Mouse (Mus musculus): ENCODE measurements around the gene Vps50. TPM values are rescaled to one million over a fixed set of nuclear protein-coding genes. Genes with fewer than 3 reads are reported as not detected.

The Vps50 gene
- polyA plus RNA-seq, 1 experiment: 29.2 TPM

- 27% methylated on average over 5 of the region's 5 CpGs for WGBS
- H3K4me1 ChIP-seq (ENCODE audit: control insufficient read depth, insufficient read depth, low read length): no peaks in the 10 kb centered on the region
Observed at GRCm38 (mm10) chr6:3479853-3480252, 18.3 kb upstream of the Vps50 start.

GRCm38 (mm10) chr6:3481705-3482104 is 16.5 kb upstream of the Vps50 start:
- no peak for DNase-seq
- Histone ChIP-seq H3K4me3 (replicated peaks; ENCODE audit: insufficient read depth, low read depth, low read length) (no peak overlapping the region), H3K27me3 (ENCODE audit: control insufficient read depth, insufficient read depth, low read length) (no peaks in the 10 kb centered on the region), H3K4me1 (ENCODE audit: control insufficient read depth, insufficient read depth, low read length) (no peaks in the 10 kb centered on the region), H3K27ac (ENCODE audit: insufficient read depth, low read length) (no peak overlapping the region)
- WGBS: 78% methylated on average over 3 of the region's 3 CpGs
- TF ChIP-seq CTCF (IDR thresholded peaks at IDR 0.05; ENCODE audit: borderline replicate concordance, insufficient read depth, low read depth, low read length) (no peak), POLR2A (IDR thresholded peaks at IDR 0.05; ENCODE audit: borderline replicate concordance, insufficient read depth, low read length) (no peak)

More at GRCm38 (mm10) chr6:3479853-3480252, 18.3 kb upstream of the Vps50 start:
- TF ChIP-seq POLR2A (IDR thresholded peaks at IDR 0.05; ENCODE audit: borderline replicate concordance, insufficient read depth, low read length): no peak
- TF ChIP-seq CTCF (IDR thresholded peaks at IDR 0.05; ENCODE audit: borderline replicate concordance, insufficient read depth, low read depth, low read length): no peak
- H3K27me3 ChIP-seq (ENCODE audit: control insufficient read depth, insufficient read depth, low read length): no peaks in the 10 kb centered on the region
- DNase-seq: no peak
- H3K4me3 ChIP-seq (replicated peaks; ENCODE audit: insufficient read depth, low read depth, low read length): no peak overlapping the region
- no peak overlapping the region for H3K27ac ChIP-seq (ENCODE audit: insufficient read depth, low read length)

- TF ChIP-seq POLR2A (IDR thresholded peaks at IDR 0.05; ENCODE audit: borderline replicate concordance, insufficient read depth, low read length) (no peak), CTCF (IDR thresholded peaks at IDR 0.05; ENCODE audit: borderline replicate concordance, insufficient read depth, low read depth, low read length) (no peak)
- WGBS: 82% methylated on average over 3 of the region's 3 CpGs
- Histone ChIP-seq H3K27me3 (ENCODE audit: control insufficient read depth, insufficient read depth, low read length) (no peaks in the 10 kb centered on the region), H3K27ac (ENCODE audit: insufficient read depth, low read length) (no peak overlapping the region), H3K4me3 (replicated peaks; ENCODE audit: insufficient read depth, low read depth, low read length) (no peak overlapping the region), H3K4me1 (ENCODE audit: control insufficient read depth, insufficient read depth, low read length) (no peaks in the 10 kb centered on the region)
- no peak for DNase-seq
Observed at GRCm38 (mm10) chr6:3485133-3485532, 13.0 kb upstream of the Vps50 start.

- WGBS: 85% methylated on average over 1 of the region's 1 CpGs
- no peaks in the 10 kb centered on the region for H3K4me1 ChIP-seq (ENCODE audit: control insufficient read depth, insufficient read depth, low read length)
- H3K27ac ChIP-seq (ENCODE audit: insufficient read depth, low read length): no peak overlapping the region
- TF ChIP-seq POLR2A (IDR thresholded peaks at IDR 0.05; ENCODE audit: borderline replicate concordance, insufficient read depth, low read length): no peak
- no peak for TF ChIP-seq CTCF (IDR thresholded peaks at IDR 0.05; ENCODE audit: borderline replicate concordance, insufficient read depth, low read depth, low read length)
- no peak overlapping the region for H3K4me3 ChIP-seq (replicated peaks; ENCODE audit: insufficient read depth, low read depth, low read length)
- H3K27me3 ChIP-seq (ENCODE audit: control insufficient read depth, insufficient read depth, low read length): no peaks in the 10 kb centered on the region
- no peak for DNase-seq
Observed at GRCm38 (mm10) chr6:3487355-3487754, 10.8 kb upstream of the Vps50 start.

GRCm38 (mm10) chr6:3494285-3494684 is 3.9 kb upstream of the Vps50 start:
- no peak for DNase-seq
- Histone ChIP-seq H3K27me3 (ENCODE audit: control insufficient read depth, insufficient read depth, low read length) (no peaks in the 10 kb centered on the region), H3K27ac (ENCODE audit: insufficient read depth, low read length) (no peak overlapping the region), H3K4me1 (ENCODE audit: control insufficient read depth, insufficient read depth, low read length) (no peaks in the 10 kb centered on the region), H3K4me3 (replicated peaks; ENCODE audit: insufficient read depth, low read depth, low read length) (no peak overlapping the region)
- 83% methylated on average over 5 of the region's 5 CpGs for WGBS
- no peak for TF ChIP-seq POLR2A (IDR thresholded peaks at IDR 0.05; ENCODE audit: borderline replicate concordance, insufficient read depth, low read length)
- no peak for TF ChIP-seq CTCF (IDR thresholded peaks at IDR 0.05; ENCODE audit: borderline replicate concordance, insufficient read depth, low read depth, low read length)

- H3K27me3 ChIP-seq (ENCODE audit: control insufficient read depth, insufficient read depth, low read length): no peaks in the 10 kb centered on the region
- TF ChIP-seq POLR2A (IDR thresholded peaks at IDR 0.05; ENCODE audit: borderline replicate concordance, insufficient read depth, low read length) (no peak), CTCF (IDR thresholded peaks at IDR 0.05; ENCODE audit: borderline replicate concordance, insufficient read depth, low read depth, low read length) (peak; percentile 50)
- DNase-seq: peak in 1 of 2 experiments; percentile 51
- no peak overlapping the region for H3K4me3 ChIP-seq (replicated peaks; ENCODE audit: insufficient read depth, low read depth, low read length)
- H3K27ac ChIP-seq (ENCODE audit: insufficient read depth, low read length): no peak overlapping the region
- H3K4me1 ChIP-seq (ENCODE audit: control insufficient read depth, insufficient read depth, low read length): no peaks in the 10 kb centered on the region
- 2% methylated on average over 2 of the region's 2 CpGs for WGBS
Observed at GRCm38 (mm10) chr6:3496210-3496609, 2.0 kb upstream of the Vps50 start.

- TF ChIP-seq POLR2A (IDR thresholded peaks at IDR 0.05; ENCODE audit: borderline replicate concordance, insufficient read depth, low read length) (no peak), CTCF (IDR thresholded peaks at IDR 0.05; ENCODE audit: borderline replicate concordance, insufficient read depth, low read depth, low read length) (no peak)
- no peaks in the 10 kb centered on the region for H3K27me3 ChIP-seq (ENCODE audit: control insufficient read depth, insufficient read depth, low read length)
- H3K27ac ChIP-seq (ENCODE audit: insufficient read depth, low read length): no peak overlapping the region
- H3K4me3 ChIP-seq (replicated peaks; ENCODE audit: insufficient read depth, low read depth, low read length): no peak overlapping the region
- H3K4me1 ChIP-seq (ENCODE audit: control insufficient read depth, insufficient read depth, low read length): no peaks in the 10 kb centered on the region
- WGBS: 51% methylated on average over 3 of the region's 3 CpGs
- no peak for DNase-seq
Observed at GRCm38 (mm10) chr6:3500286-3500685, 2.1 kb downstream of the Vps50 start.

DNA sequence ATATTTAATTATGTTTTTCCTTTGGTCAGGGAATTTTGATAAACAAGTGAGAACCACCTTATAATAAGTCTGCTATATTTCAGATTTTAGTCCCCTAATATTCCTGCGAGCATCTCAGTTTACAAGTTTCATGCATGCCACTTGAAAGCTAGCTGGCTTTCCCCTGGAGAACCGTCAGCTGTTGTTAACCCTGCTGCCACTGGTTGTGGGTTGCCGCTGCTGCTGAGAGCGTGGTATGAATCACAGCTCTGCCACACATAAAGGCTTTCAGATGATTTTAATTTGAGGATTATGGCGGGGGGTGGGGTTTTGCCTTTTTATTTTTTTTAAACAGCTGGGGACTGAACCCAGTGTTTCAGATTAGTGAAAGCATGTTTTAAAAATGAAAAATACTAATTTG is 7.1 kb downstream of the Vps50 start:
- DNase-seq: no peak
- Histone ChIP-seq H3K4me3 (replicated peaks; ENCODE audit: insufficient read depth, low read depth, low read length) (no peak overlapping the region), H3K27ac (ENCODE audit: insufficient read depth, low read length) (no peak overlapping the region), H3K27me3 (ENCODE audit: control insufficient read depth, insufficient read depth, low read length) (no peaks in the 10 kb centered on the region), H3K4me1 (ENCODE audit: control insufficient read depth, insufficient read depth, low read length) (no peaks in the 10 kb centered on the region; the same call in 1 of the 2 replicates)
- 77% methylated on average over 5 of the region's 5 CpGs for WGBS
- no peak for TF ChIP-seq CTCF (IDR thresholded peaks at IDR 0.05; ENCODE audit: borderline replicate concordance, insufficient read depth, low read depth, low read length)

Data from cerebellum, adult 2 months (tissue).